Mouse (Mus musculus) cerebellum, postnatal 10 days (tissue): ENCODE results near the gene Mefv.

Experiments
- DNase-seq, 2 experiments: peaks; one replicate each; pipeline ENCODE4 v3.0.0; 2021; ENCODE audit warnings: mixed read lengths in 2 of 2

Gene Mefv

GRCm38 (mm10) chr16:3717980-3718379 is at the start of gene Mefv:
Mefv (minus strand) TSS chr16:3718097.
- DNase-seq, result no peak

- no peak for DNase-seq
These were observed 31.1 kb upstream of the Mefv start for GRCm38 (mm10) chr16:3748976-3749375.

- DNase-seq, result peak in 1 of 2 experiments; percentile 9
These were observed 27.8 kb upstream of the Mefv start for GRCm38 (mm10) chr16:3745656-3746055.

DNA sequence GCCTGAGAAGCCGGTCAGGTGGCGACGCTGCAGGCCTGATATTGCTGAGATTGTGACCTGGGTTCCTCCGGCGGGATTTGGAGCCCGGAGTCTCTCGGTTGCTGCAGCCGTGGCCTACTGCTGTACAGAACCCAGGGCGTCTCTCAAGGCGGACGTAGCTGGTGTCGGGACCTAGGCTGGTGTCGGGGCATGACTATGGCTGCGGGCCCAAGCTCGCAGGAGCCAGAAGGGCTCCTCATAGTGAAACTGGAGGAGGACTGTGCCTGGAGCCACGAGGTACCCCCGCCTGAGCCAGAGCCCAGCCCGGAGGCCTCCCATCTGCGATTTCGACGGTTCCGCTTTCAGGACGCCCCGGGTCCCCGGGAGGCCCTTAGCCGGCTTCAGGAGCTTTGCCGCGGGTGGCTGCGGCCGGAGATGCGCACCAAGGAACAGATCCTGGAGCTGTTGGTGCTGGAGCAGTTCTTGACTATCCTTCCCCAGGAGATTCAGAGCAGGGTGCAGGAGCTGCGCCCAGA is 26.3 kb upstream of the Mefv start:
- DNase-seq, result peak in 1 of 2 experiments; percentile 56

- peak; percentile 97 to 98 for DNase-seq
These were observed 25.7 kb upstream of the Mefv start, which contains the start of gene Zfp263 for GRCm38 (mm10) chr16:3743503-3744185. Zfp263 (plus strand) TSS chr16:3744093.

DNA sequence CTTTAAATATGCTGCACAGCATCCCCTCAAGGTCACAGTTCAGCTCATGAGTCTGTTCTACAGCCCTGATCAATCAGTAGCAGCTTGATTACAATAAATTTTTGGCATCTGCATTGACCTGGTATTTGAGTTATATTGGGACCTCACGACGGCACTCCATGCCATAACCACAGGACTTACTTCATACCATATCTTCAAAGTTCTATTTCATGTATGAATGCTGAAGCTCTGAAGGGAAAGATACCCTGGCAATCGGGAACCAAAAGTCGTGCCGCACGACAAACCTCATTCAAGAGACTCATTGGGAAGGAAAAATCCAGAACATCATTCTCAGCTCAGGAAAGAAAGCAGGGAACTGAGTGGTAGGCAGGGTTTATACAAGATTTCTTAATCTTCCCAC is 24.6 kb upstream of the Mefv start:
- no peak for DNase-seq

GRCm38 (mm10) chr16:3733198-3733732 is 15.4 kb upstream of the Mefv start:
- DNase-seq, result no peak

- DNase-seq, result no peak
These were observed 14.7 kb upstream of the Mefv start for GRCm38 (mm10) chr16:3732612-3733011.

DNA sequence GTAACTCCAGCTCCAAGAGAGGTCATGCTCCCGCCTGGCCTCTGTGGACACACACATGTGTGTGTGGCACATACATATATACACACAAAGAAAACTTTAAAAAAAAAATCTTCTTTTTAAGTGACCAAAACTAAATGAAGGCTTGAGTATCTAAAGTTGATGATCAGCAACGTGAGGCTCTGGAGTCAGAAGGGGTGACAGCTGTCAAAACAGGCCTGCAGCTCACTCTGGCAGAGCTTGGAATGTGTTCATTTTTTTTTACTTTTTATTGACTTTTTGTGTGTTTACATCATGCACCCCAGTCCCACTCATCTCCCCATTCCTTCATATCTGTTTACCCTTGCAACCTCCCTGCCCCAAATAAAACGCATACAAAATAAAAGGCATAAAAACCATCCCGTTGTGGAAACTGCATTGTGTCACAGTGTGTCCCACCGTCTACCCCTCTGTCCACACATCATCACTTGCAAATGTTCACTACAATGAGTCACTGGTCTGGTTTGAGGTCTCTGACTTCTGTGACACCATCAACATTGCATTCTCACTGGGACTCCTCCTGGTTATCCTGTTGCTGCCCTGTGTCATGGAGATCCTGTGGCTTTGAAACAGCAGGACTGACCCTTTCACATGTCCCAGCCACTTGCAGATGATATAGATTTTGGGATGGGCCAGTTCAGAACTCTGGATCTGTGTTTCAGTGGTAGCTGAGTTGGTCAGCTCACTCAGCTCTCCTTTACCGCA is 10.3 kb upstream of the Mefv start:
- no peak for DNase-seq

DNA sequence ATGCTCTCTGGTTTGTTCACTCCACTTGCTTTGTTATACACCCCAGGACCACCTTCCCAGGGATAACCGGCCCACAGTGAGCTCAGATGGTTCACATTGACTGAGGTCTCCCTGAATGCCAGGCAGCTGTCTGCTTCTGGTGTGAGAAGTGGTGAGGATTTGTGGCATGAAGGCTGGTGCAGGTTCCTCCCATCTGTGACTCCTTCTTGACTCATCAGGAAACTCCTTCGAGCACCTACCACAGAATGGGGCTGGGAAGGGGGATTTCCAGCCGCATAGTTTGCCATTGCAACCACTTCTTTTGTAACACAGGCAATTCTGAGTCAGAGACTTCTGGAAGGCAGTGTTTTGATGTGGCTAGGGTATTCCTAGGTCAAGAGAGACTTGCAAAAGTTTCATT is 5.3 kb upstream of the Mefv start:
- DNase-seq, result no peak

GRCm38 (mm10) chr16:3714731-3715130 is 3.2 kb downstream of the Mefv start:
- no peak for DNase-seq

GRCm38 (mm10) chr16:3706680-3707079 is 11.2 kb downstream of the Mefv start:
- DNase-seq, result no peak

- DNase-seq, result no peak
These were observed 17.0 kb downstream of the Mefv start for GRCm38 (mm10) chr16:3700893-3701292.

- no peak for DNase-seq
These were observed 18.6 kb downstream of the Mefv start for GRCm38 (mm10) chr16:3699281-3699680.

DNA sequence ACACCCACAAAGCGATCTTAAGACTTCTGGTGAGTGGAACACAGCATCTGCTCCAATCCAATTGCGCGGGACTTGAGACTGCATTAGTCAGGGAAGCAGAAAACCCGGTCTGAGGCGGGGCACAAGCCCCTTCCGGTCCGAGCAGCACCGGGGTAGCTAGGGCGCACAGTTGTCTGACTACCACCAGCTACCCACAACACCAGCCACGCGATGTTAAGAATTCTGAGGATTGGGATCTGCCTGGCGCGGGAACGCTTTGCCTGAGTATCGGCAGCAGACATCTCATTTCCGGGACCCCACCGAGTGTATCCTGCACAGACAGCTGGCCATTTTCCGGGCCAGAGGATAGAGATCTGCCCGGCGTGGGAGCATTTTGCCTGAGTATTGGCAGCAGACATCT is 28.3 kb downstream of the Mefv start:
- peak; percentile 5 to 9 for DNase-seq
